20 mouse cellular contexts compared by ENCODE assay signal in the genomic region with DNA sequence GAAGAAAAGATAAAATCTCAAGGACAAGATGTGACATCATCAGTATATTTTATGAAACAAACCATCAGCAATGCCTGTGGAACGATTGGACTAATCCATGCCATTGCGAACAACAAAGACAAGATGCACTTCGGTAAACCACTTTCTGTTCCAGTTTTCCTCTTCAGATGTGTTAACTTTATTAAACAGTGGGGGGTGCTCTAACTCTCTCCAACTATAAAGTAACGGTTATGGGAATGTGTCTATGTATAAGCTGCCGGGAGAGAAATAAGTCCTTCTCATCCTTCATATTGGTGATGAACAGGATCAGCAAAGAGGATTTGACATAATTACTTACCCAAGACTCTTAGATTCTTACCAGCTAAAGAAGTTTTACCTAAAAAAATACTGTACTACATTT. TPM values are rescaled to one million over a fixed set of nuclear protein-coding genes. Genes with fewer than 3 reads are reported as not detected.
DNase-seq lines count a peak whose midpoint lies in the region; ATAC-seq and TF ChIP-seq lines count a peak whose summit lies in the region.
"Had no signal": no experiment of that assay in that cellular context is flagged by ENCODE, and none has a peak within 500 bp of the region (broad histone marks: within the 10 kb centered on the region; RNA-seq: fewer than 3 reads in every experiment).

No protein-coding gene starts in this region.

- no peak for DNase-seq in heart, postnatal 0 days (ENCODE audit: low spot score)
- DNase-seq in heart, postnatal 14 days = no peak
- DNase-seq in layer of hippocampus, adult 2 months (ENCODE audit: low spot score in 2 of 2) = no peak
- DNase-seq in layer of hippocampus, postnatal 10 days (ENCODE audit: low spot score in 2 of 2) = no peak
- no peak for DNase-seq in CH12.LX (ENCODE audit: extremely low read depth)
- peak; percentile 25 for DNase-seq in splenic B cell, adult 2 months (ENCODE audit: low read depth, low spot score)
- no peak for DNase-seq in embryo, embryonic 10 days (ENCODE audit: low spot score)
- DNase-seq: adrenal gland, postnatal 25 days; cerebellum, adult 9-11 months; kidney, postnatal 10 days; liver, postnatal 0 days; lung, postnatal 10 days; thymus, postnatal 25 days had no signal

- H3K4me3 ChIP-seq in heart, postnatal 0 days (ENCODE audit: low read depth, low read length) = no peak overlapping the region
- H3K4me3 ChIP-seq in layer of hippocampus, adult 2 months = no peak overlapping the region
- no peak overlapping the region for H3K4me3 ChIP-seq in CH12.LX (replicated peaks in 1 of 3; ENCODE audit: low read depth in 2 of 3, low read length in 2 of 3, poor library complexity in 1 of 3)
- H3K4me3 ChIP-seq: embryonic facial prominence, embryonic 10.5 days; heart, embryonic 12.5 days; hindbrain, embryonic 12.5 days; limb, embryonic 12.5 days had no signal

- H3K9ac ChIP-seq in heart, postnatal 0 days (replicated peaks; ENCODE audit: low read depth, low read length) = no peak overlapping the region
- H3K9ac ChIP-seq in CH12.LX (ENCODE audit: insufficient read depth, low read depth) = no peak overlapping the region
- H3K9ac ChIP-seq: heart, embryonic 12.5 days; hindbrain, embryonic 12.5 days; limb, embryonic 12.5 days; liver, postnatal 0 days had no signal

- intact Hi-C loops in heart, postnatal 14 days (cut with DNase I) = no loop called here

- in situ Hi-C loops in CH12.LX (cut with MboI; ENCODE audit: low pct_ligation_motif_present, low pct_unique_long_range_greater_than_20kb, low sequenced_read_pairs) = no loop called here

- dilution Hi-C loops in CH12.LX (cut with MboI; ENCODE audit: extremely low pct_ligation_motif_present, extremely low pct_unique_long_range_greater_than_20kb, low sequenced_read_pairs) = no loop called here

- no peak overlapping the region for H3K27ac ChIP-seq in heart, postnatal 0 days (ENCODE audit: low read depth)
- H3K27ac ChIP-seq in layer of hippocampus, adult 2 months = no peak overlapping the region
- H3K27ac ChIP-seq in CH12.LX (ENCODE audit: insufficient read depth, low read depth) = no peak overlapping the region
- H3K27ac ChIP-seq: embryonic facial prominence, embryonic 10.5 days; hindbrain, embryonic 12.5 days; limb, embryonic 12.5 days had no signal

- 0 out of 2 replicates have a peak, but pooled peaks cover 9% of the 10 kb centered on the region for H3K36me3 ChIP-seq in heart, postnatal 0 days (replicated peaks; ENCODE audit: control insufficient read depth, insufficient read depth, low read length)
- peaks cover 16 to 57% of the 10 kb centered on the region in 2 experiments for H3K36me3 ChIP-seq in CH12.LX (replicated peaks in 1 of 2; ENCODE audit: control insufficient read depth in 1 of 2, insufficient read depth in 1 of 2, low read length in 1 of 2)
- peaks cover 1% of the 10 kb centered on the region; the same call in 1 of the 2 replicates for H3K36me3 ChIP-seq in splenic B cell, adult 2 months (ENCODE audit: control insufficient read depth, insufficient read depth, low read length, poor library complexity, severe bottlenecking)

- no peaks in the 10 kb centered on the region for H3K9me3 ChIP-seq in heart, postnatal 0 days (replicated peaks; ENCODE audit: control insufficient read depth, low read length)
- H3K9me3 ChIP-seq in CH12.LX (replicated peaks; ENCODE audit: low read length) = no peaks in the 10 kb centered on the region
- H3K9me3 ChIP-seq: embryonic facial prominence, embryonic 10.5 days; heart, embryonic 12.5 days; hindbrain, embryonic 12.5 days; limb, embryonic 12.5 days had no signal

- H3K4me2 ChIP-seq in heart, postnatal 0 days (ENCODE audit: low read depth, low read length) = no peak overlapping the region
- H3K4me2 ChIP-seq in CH12.LX (ENCODE audit: insufficient read depth, low read depth, poor library complexity, severe bottlenecking) = no peak overlapping the region
- H3K4me2 ChIP-seq: heart, embryonic 12.5 days; hindbrain, embryonic 12.5 days; limb, embryonic 12.5 days; liver, embryonic 11.5 days; midbrain, embryonic 11.5 days had no signal

- peaks cover 12% of the 10 kb centered on the region for H3K79me2 ChIP-seq in CH12.LX (replicated peaks; ENCODE audit: control insufficient read depth, extremely low read depth, insufficient read depth, poor library complexity, severe bottlenecking)

- no peak; the same call in 1 of the 2 replicates for ATAC-seq in heart, postnatal 0 days (ENCODE audit: insufficient read depth, low read depth)
- ATAC-seq: inflammation-experienced regulatory T-cells, adult 6 months; liver, postnatal 0 days had no signal

- no peaks in the 10 kb centered on the region for H3K4me1 ChIP-seq in heart, postnatal 0 days (ENCODE audit: control insufficient read depth, insufficient read depth)
- peaks cover 7 to 82% of the 10 kb centered on the region in 2 experiments for H3K4me1 ChIP-seq in CH12.LX (ENCODE audit: control insufficient read depth in 1 of 2, insufficient read depth in 2 of 2)
- H3K4me1 ChIP-seq: embryonic facial prominence, embryonic 10.5 days; hindbrain, embryonic 12.5 days; limb, embryonic 12.5 days had no signal

- TF ChIP-seq POLR2A in CH12.LX (IDR thresholded peaks at IDR 0.05; ENCODE audit: low read depth, low read length) = no peak

- WGBS in heart, postnatal 0 days = 64% methylated on average over 5 of the region's 5 CpGs

- no peak for TF ChIP-seq EP300 in heart, postnatal 0 days (IDR thresholded peaks at IDR 0.05; ENCODE audit: low read depth)
- TF ChIP-seq EP300 in CH12.LX (IDR thresholded peaks at IDR 0.05; ENCODE audit: low read length) = no peak

- no peaks in the 10 kb centered on the region for H3K27me3 ChIP-seq in heart, postnatal 0 days (ENCODE audit: control insufficient read depth, insufficient read depth, low read length)
- no peaks in the 10 kb centered on the region for H3K27me3 ChIP-seq in CH12.LX (replicated peaks)
- no peaks in the 10 kb centered on the region for H3K27me3 ChIP-seq in splenic B cell, adult 2 months (ENCODE audit: control insufficient read depth, insufficient read depth, low read length, poor library complexity, severe bottlenecking)
- H3K27me3 ChIP-seq: heart, embryonic 12.5 days; hindbrain, embryonic 12.5 days; limb, embryonic 12.5 days had no signal

- 0 out of 2 replicates have a peak, but pooled peaks have one; percentile 23 for TF ChIP-seq CTCF in heart, postnatal 0 days (IDR thresholded peaks at IDR 0.05; ENCODE audit: low read depth)
- TF ChIP-seq CTCF in layer of hippocampus, adult 2 months (conservative IDR thresholded peaks at IDR 0.05) = peak; percentile 54
- TF ChIP-seq CTCF in CH12.LX (conservative IDR thresholded peaks at IDR 0.05 in 1 of 2, IDR thresholded peaks at IDR 0.05 in 1 of 2; ENCODE audit: low read depth in 2 of 2, low read length in 2 of 2) = peak in 1 of 2 experiments; percentile 51; a peak in 2 of 4 replicates

- peak; percentile 53 for TF ChIP-seq RAD21 in CH12.LX (IDR thresholded peaks at IDR 0.05; ENCODE audit: low read depth, low read length)

TF ChIP-seq in CH12.LX, 34 proteins besides CTCF, POLR2A, EP300 and RAD21:
- TF ChIP-seq MAZ (IDR thresholded peaks at IDR 0.05; ENCODE audit: low read depth, low read length) (no peak), TBP (conservative IDR thresholded peaks at IDR 0.05; ENCODE audit: low read depth, low read length) (no peak), MYC (IDR thresholded peaks at IDR 0.05; ENCODE audit: low read depth, low read length) (no peak), ZNF384 (IDR thresholded peaks at IDR 0.05; ENCODE audit: low read depth, low read length) (no peak), SMC3 (IDR thresholded peaks at IDR 0.05; ENCODE audit: low read depth, low read length) (peak; percentile 20; the same call in 1 of the 2 replicates), MAX (IDR thresholded peaks at IDR 0.05; ENCODE audit: low read length) (no peak), CHD1 (IDR thresholded peaks at IDR 0.05; ENCODE audit: low read depth, low read length) (no peak), E2F4 (IDR thresholded peaks at IDR 0.05; ENCODE audit: insufficient replicate concordance, low read depth, low read length) (no peak)

RNA-seq across cellular contexts. Expression of a gene that starts 12.8 kb away (rescaled TPM):
- 15.9 and 22.5 TPM in 2 replicates for total RNA-seq in heart, postnatal 0 days (2014; rRNA removed; ENCODE audit: low replicate concordance)
- polyA plus RNA-seq in heart, postnatal 0 days (2015; fragmentation: Nextera tagmentation; extraction: Ambion mirVana) = 75.6 and 76.2 TPM in 2 replicates
- total RNA-seq in heart, postnatal 14 days (2021) = 10 to 100 TPM; 23.6 to 26.7 TPM
- 10 to 100 TPM; 46.2 to 54.9 TPM for total RNA-seq in layer of hippocampus, adult 2 months (2021)
- total RNA-seq in layer of hippocampus, postnatal 10 days (2021) = 10 to 100 TPM; 75.7 to 85.6 TPM
- total RNA-seq in CH12.LX (2012; rRNA removed) = 101 and 114 TPM in 2 replicates
- 326 and 362 TPM in 2 replicates for total RNA-seq in CH12.LX (2014; rRNA removed)
- polyA plus RNA-seq in CH12.LX (2012; ENCODE audit: insufficient read length, low read depth) = 165 and 169 TPM in 2 replicates

RNA-seq across cellular contexts. Expression of a gene that starts 26.1 kb away (rescaled TPM):
- 20.7 and 29.1 TPM in 2 replicates for total RNA-seq in heart, postnatal 0 days (2014; rRNA removed; ENCODE audit: low replicate concordance)
- 74.8 and 77.2 TPM in 2 replicates for polyA plus RNA-seq in heart, postnatal 0 days (2015; fragmentation: Nextera tagmentation; extraction: Ambion mirVana)
- 10 to 100 TPM; 26.0 to 29.4 TPM for total RNA-seq in heart, postnatal 14 days (2021)
- total RNA-seq in layer of hippocampus, adult 2 months (2021) = 10 to 100 TPM; 53.4 to 56.3 TPM
- 10 to 100 TPM; 58.2 to 62.1 TPM for total RNA-seq in layer of hippocampus, postnatal 10 days (2021)
- total RNA-seq in CH12.LX (2012; rRNA removed) = 53.0 and 56.6 TPM in 2 replicates
- total RNA-seq in CH12.LX (2014; rRNA removed) = 125 and 128 TPM in 2 replicates
- 59.8 and 75.4 TPM in 2 replicates for polyA plus RNA-seq in CH12.LX (2012; ENCODE audit: insufficient read length, low read depth)

RNA-seq across cellular contexts. Expression of a gene that starts 57.5 kb away (rescaled TPM):
- total RNA-seq in heart, postnatal 0 days (2014; rRNA removed; ENCODE audit: low replicate concordance) = 43.7 and 53.6 TPM in 2 replicates
- 16.8 and 18.4 TPM in 2 replicates for polyA plus RNA-seq in heart, postnatal 0 days (2015; fragmentation: Nextera tagmentation; extraction: Ambion mirVana)
- total RNA-seq in heart, postnatal 14 days (2021) = 10 to 100 TPM; 43.4 to 47.7 TPM
- total RNA-seq in layer of hippocampus, adult 2 months (2021) = 10 to 100 TPM; 10.4 to 11.3 TPM
- total RNA-seq in layer of hippocampus, postnatal 10 days (2021) = 1 to 10 TPM; 8.0 to 8.1 TPM
- 18.5 and 20.6 TPM in 2 replicates for total RNA-seq in CH12.LX (2012; rRNA removed)
- 72.9 and 76.5 TPM in 2 replicates for total RNA-seq in CH12.LX (2014; rRNA removed)
- 64.3 and 71.0 TPM in 2 replicates for polyA plus RNA-seq in CH12.LX (2012; ENCODE audit: insufficient read length, low read depth)
